Comparison of ENCODE assay signal across 24 mouse cellular contexts in the genomic region with DNA sequence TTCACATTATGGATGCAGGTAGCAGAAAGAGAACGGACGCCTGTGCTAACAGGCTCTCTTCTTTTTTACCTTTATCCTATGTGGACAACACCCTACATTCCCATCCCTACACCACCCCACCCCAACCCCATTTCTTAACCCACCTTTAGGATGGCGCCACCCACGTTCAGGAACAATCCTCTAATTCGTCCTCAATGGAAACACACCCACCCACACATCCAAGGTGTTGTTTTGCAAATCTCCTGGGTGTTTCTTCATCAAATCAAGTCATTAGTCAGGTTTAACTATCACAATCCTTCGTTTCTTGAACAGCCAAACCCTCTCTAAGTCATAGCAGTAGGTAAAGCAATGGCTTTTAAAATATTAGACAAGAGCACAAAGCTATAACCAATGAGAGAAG. TPM values are rescaled to one million over a fixed set of nuclear protein-coding genes. Genes with fewer than 3 reads are reported as not detected.
"Had no signal": no experiment of that assay in that cellular context is flagged by ENCODE, and none has a peak within 500 bp of the region (broad histone marks: within the 10 kb centered on the region; RNA-seq: fewer than 3 reads in every experiment).

No protein-coding gene starts in this region.

- H3K27ac ChIP-seq: limb, embryonic 13.5 days; liver, embryonic 13.5 days; midbrain, embryonic 13.5 days; neural tube, embryonic 13.5 days; stomach, embryonic 15.5 days had no signal

- DNase-seq: kidney, adult 18-20 months; kidney, adult 9 months; kidney, postnatal 14 days; kidney, postnatal 4 days; left cerebral cortex, postnatal 4 days; liver; liver, embryonic 13.5 days; lung, adult 2 months; lung, postnatal 14 days; lung, postnatal 4 days; retina, postnatal 1 day; right cerebral cortex, postnatal 25 days; spleen, adult 18-20 months; thymus, postnatal 25 days had no signal

- H3K4me1 ChIP-seq: limb, embryonic 13.5 days; stomach, embryonic 15.5 days had no signal

- H3K27me3 ChIP-seq: limb, embryonic 13.5 days; liver, embryonic 13.5 days; midbrain, embryonic 13.5 days; neural tube, embryonic 13.5 days; stomach, embryonic 15.5 days had no signal

- H3K9me3 ChIP-seq: limb, embryonic 13.5 days; liver, embryonic 13.5 days; midbrain, embryonic 13.5 days; neural tube, embryonic 13.5 days; stomach, embryonic 15.5 days had no signal

- H3K9ac ChIP-seq: limb, embryonic 13.5 days; liver, embryonic 13.5 days; midbrain, embryonic 13.5 days; neural tube, embryonic 13.5 days; stomach, embryonic 15.5 days had no signal

- H3K36me3 ChIP-seq: limb, embryonic 13.5 days; liver, embryonic 13.5 days; midbrain, embryonic 13.5 days; neural tube, embryonic 13.5 days; stomach, embryonic 15.5 days had no signal

- H3K4me3 ChIP-seq: limb, embryonic 13.5 days; liver, embryonic 13.5 days; midbrain, embryonic 13.5 days; myocyte; neural tube, embryonic 13.5 days; stomach, embryonic 15.5 days had no signal

RNA-seq across cellular contexts. Expression of a gene that starts 50.0 kb away (rescaled TPM):
- total RNA-seq: layer of hippocampus, adult 18-20 months; layer of hippocampus, postnatal 14 days; megakaryocyte progenitor cell, adult 5-6 weeks; megakaryocyte-erythroid progenitor cell, adult 5-6 weeks; neutrophil, adult 5-6 weeks had no signal
